10 mouse cellular contexts compared by ENCODE assay signal in the genomic region with DNA sequence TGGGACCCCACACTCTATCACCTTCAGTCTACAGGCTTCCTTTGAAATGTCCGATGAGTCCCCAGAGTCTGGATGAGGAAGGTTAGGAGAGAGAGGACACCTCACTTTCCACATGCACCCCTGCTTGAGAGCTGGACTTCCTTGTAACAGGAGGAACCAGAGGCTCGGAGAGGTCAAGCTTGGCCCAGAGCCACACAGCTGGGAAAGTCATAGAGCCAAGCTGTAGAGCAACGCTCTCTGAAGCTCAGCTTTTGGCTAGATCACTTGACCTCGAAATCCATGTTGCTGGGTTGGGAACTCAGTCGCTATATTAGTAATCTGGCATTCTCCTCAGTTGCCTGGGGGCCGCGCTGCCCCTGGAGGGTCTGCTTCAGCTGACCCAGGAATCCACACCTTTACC. TPM values are rescaled to one million over a fixed set of nuclear protein-coding genes. Genes with fewer than 3 reads are reported as not detected.
DNase-seq lines count a peak whose midpoint lies in the region; ATAC-seq and TF ChIP-seq lines count a peak whose summit lies in the region.
"Had no signal": no experiment of that assay in that cellular context is flagged by ENCODE, and none has a peak within 500 bp of the region (broad histone marks: within the 10 kb centered on the region; RNA-seq: fewer than 3 reads in every experiment).

No protein-coding gene starts in this region.

- no peaks in the 10 kb centered on the region for H3K9me3 ChIP-seq in kidney, embryonic 15.5 days (replicated peaks)
- H3K9me3 ChIP-seq in lung, embryonic 15.5 days, result no peaks in the 10 kb centered on the region
- no peaks in the 10 kb centered on the region for H3K9me3 ChIP-seq in forebrain, embryonic 10.5 days
- H3K9me3 ChIP-seq in midbrain, postnatal 0 days (ENCODE audit: low read length), result no peaks in the 10 kb centered on the region
- H3K9me3 ChIP-seq: hindbrain, embryonic 15.5 days had no signal

- intact Hi-C loops in heart, adult 2 months (cut with DNase I), result no loop called here

- H3K36me3 ChIP-seq in kidney, embryonic 15.5 days, result peaks cover 37% of the 10 kb centered on the region
- peaks cover 2% of the 10 kb centered on the region for H3K36me3 ChIP-seq in heart, adult 2 months (ENCODE audit: control insufficient read depth, insufficient read depth, low read length)
- H3K36me3 ChIP-seq in lung, embryonic 15.5 days, result peaks cover 2% of the 10 kb centered on the region; the same call in 1 of the 2 replicates
- peaks cover 90% of the 10 kb centered on the region for H3K36me3 ChIP-seq in forebrain, embryonic 10.5 days (replicated peaks)
- H3K36me3 ChIP-seq in midbrain, postnatal 0 days (ENCODE audit: insufficient read depth, low read length), result peaks cover 22% of the 10 kb centered on the region
- H3K36me3 ChIP-seq: hindbrain, embryonic 15.5 days had no signal

- H3K27ac ChIP-seq in kidney, embryonic 15.5 days, result no peak overlapping the region
- H3K27ac ChIP-seq in heart, adult 2 months, result peak overlapping the region; percentile 83
- 0 out of 2 replicates have a peak overlapping the region, but pooled peaks have one; percentile 37 for H3K27ac ChIP-seq in lung, embryonic 15.5 days
- no peak overlapping the region for H3K27ac ChIP-seq in forebrain, embryonic 10.5 days
- no peak overlapping the region for H3K27ac ChIP-seq in midbrain, postnatal 0 days (ENCODE audit: low read depth, low read length)
- H3K27ac ChIP-seq: hindbrain, embryonic 15.5 days; liver, embryonic 14.5 days had no signal

- no peaks in the 10 kb centered on the region; the same call in none of the 2 replicates for H3K79me2 ChIP-seq in heart, adult 2 months (replicated peaks; ENCODE audit: control insufficient read depth, insufficient read depth, low read length)

- TF ChIP-seq POLR2A in heart, adult 2 months (IDR thresholded peaks at IDR 0.05; ENCODE audit: insufficient read depth, low read depth, low read length), result peak; percentile 47; the same call in 1 of the 2 replicates

- no peaks in the 10 kb centered on the region for H3K27me3 ChIP-seq in kidney, embryonic 15.5 days
- H3K27me3 ChIP-seq in heart, adult 2 months (ENCODE audit: control insufficient read depth, insufficient read depth, low read length), result no peaks in the 10 kb centered on the region
- no peaks in the 10 kb centered on the region for H3K27me3 ChIP-seq in lung, embryonic 15.5 days
- H3K27me3 ChIP-seq in forebrain, embryonic 10.5 days (ENCODE audit: poor library complexity, severe bottlenecking), result no peaks in the 10 kb centered on the region
- no peaks in the 10 kb centered on the region for H3K27me3 ChIP-seq in midbrain, postnatal 0 days (ENCODE audit: insufficient read depth, low read length)
- H3K27me3 ChIP-seq: hindbrain, embryonic 15.5 days had no signal

- no peak for ATAC-seq in kidney, embryonic 15.5 days (replicated peaks; ENCODE audit: low FRiP score)
- ATAC-seq in lung, embryonic 15.5 days (ENCODE audit: borderline replicate concordance, extremely low read depth, low FRiP score, low TSS enrichment), result 0 out of 2 replicates have a peak, but pooled peaks have one; percentile 36
- no peak for ATAC-seq in megakaryocyte, adult 5-6 weeks (ENCODE audit: poor library complexity, severe bottlenecking)
- no peak for ATAC-seq in midbrain, postnatal 0 days (ENCODE audit: low FRiP score)

- peak; percentile 47 for DNase-seq in kidney, adult 11 months
- peak; percentile 82 to 84 for DNase-seq in adrenal gland, postnatal 36 days
- DNase-seq in heart, adult 2 months, result peak; percentile 85 to 87
- DNase-seq in forebrain, embryonic 10.5 days (ENCODE audit: extremely low spot score, low spot score), result no peak
- DNase-seq in midbrain, postnatal 0 days (ENCODE audit: low spot score), result no peak

- no peak overlapping the region for H3K4me2 ChIP-seq in kidney, embryonic 15.5 days
- no peak overlapping the region for H3K4me2 ChIP-seq in lung, embryonic 15.5 days
- no peak overlapping the region for H3K4me2 ChIP-seq in midbrain, postnatal 0 days (ENCODE audit: low read depth, low read length, poor library complexity, severe bottlenecking)
- H3K4me2 ChIP-seq: hindbrain, embryonic 15.5 days had no signal

- TF ChIP-seq CTCF in heart, adult 2 months (IDR thresholded peaks at IDR 0.05), result no peak
- no peak for TF ChIP-seq CTCF in midbrain, postnatal 0 days (IDR thresholded peaks at IDR 0.05)

- H3K4me3 ChIP-seq in kidney, embryonic 15.5 days (replicated peaks), result no peak overlapping the region
- H3K4me3 ChIP-seq in heart, adult 2 months, result no peak overlapping the region
- H3K4me3 ChIP-seq in lung, embryonic 15.5 days, result no peak overlapping the region
- no peak overlapping the region for H3K4me3 ChIP-seq in forebrain, embryonic 10.5 days
- H3K4me3 ChIP-seq in midbrain, postnatal 0 days (ENCODE audit: low read depth, low read length), result no peak overlapping the region
- H3K4me3 ChIP-seq: hindbrain, embryonic 15.5 days had no signal

- peak; percentile 95 for TF ChIP-seq EP300 in heart, adult 2 months (IDR thresholded peaks at IDR 0.05; ENCODE audit: insufficient read depth, low read depth, low read length)

- H3K9ac ChIP-seq in kidney, embryonic 15.5 days, result no peak overlapping the region
- no peak overlapping the region; the same call in 1 of the 2 replicates for H3K9ac ChIP-seq in heart, adult 2 months (ENCODE audit: low read depth, low read length)
- H3K9ac ChIP-seq in lung, embryonic 15.5 days, result no peak overlapping the region
- no peak overlapping the region for H3K9ac ChIP-seq in midbrain, postnatal 0 days (replicated peaks; ENCODE audit: low read length, poor library complexity, severe bottlenecking)
- H3K9ac ChIP-seq: hindbrain, embryonic 15.5 days; liver, embryonic 14.5 days had no signal

- H3K4me1 ChIP-seq in kidney, embryonic 15.5 days, result peaks cover 21% of the 10 kb centered on the region
- H3K4me1 ChIP-seq in heart, adult 2 months (ENCODE audit: control insufficient read depth, insufficient read depth, low read length), result peaks cover 49% of the 10 kb centered on the region
- H3K4me1 ChIP-seq in lung, embryonic 15.5 days, result peaks cover 25% of the 10 kb centered on the region
- peaks cover 12% of the 10 kb centered on the region; the same call in 1 of the 2 replicates for H3K4me1 ChIP-seq in forebrain, embryonic 10.5 days
- no peaks in the 10 kb centered on the region for H3K4me1 ChIP-seq in midbrain, postnatal 0 days (ENCODE audit: insufficient read depth, low read length)

- 77% methylated on average over 7 of the region's 7 CpGs for WGBS in kidney, embryonic 15.5 days
- WGBS in heart, adult 2 months, result 10% methylated on average over 7 of the region's 7 CpGs
- 71% methylated on average over 7 of the region's 7 CpGs for WGBS in lung, embryonic 15.5 days
- WGBS in forebrain, embryonic 10.5 days, result 90% methylated on average over 7 of the region's 7 CpGs
- 81% methylated on average over 7 of the region's 7 CpGs for WGBS in midbrain, postnatal 0 days

RNA-seq across cellular contexts. Expression of a gene that starts 14.9 kb away (rescaled TPM):
- polyA plus RNA-seq in kidney, embryonic 15.5 days (2015; fragmentation: Nextera tagmentation; extraction: Ambion mirVana), result 23.1 and 24.8 TPM in 2 replicates
- 10 to 100 TPM; 56.9 to 62.5 TPM for total RNA-seq in adrenal gland, postnatal 36 days (2021)
- total RNA-seq in heart, adult 2 months (2021), result 10 to 100 TPM; 61.4 to 71.3 TPM
- 122 and 171 TPM in 2 replicates for polyA plus RNA-seq in heart, adult 2 months (2012; rRNA removed)
- 23.1 and 25.9 TPM in 2 replicates for polyA plus RNA-seq in lung, embryonic 15.5 days (2015; fragmentation: Nextera tagmentation; extraction: Ambion mirVana)
- 265 and 280 TPM in 2 replicates for total RNA-seq in megakaryocyte, adult 5-6 weeks (2015)
- 58.9 and 72.1 TPM in 2 replicates for total RNA-seq in megakaryocyte, adult 5-6 weeks (2017)
- polyA plus RNA-seq in forebrain, embryonic 10.5 days (2016; fragmentation: Nextera tagmentation; extraction: Ambion mirVana), result 22.0 and 24.4 TPM in 2 replicates
- 42.0 and 46.8 TPM in 2 replicates for total RNA-seq in midbrain, postnatal 0 days (2014; rRNA removed)
- 25.5 and 26.0 TPM in 2 replicates for polyA plus RNA-seq in midbrain, postnatal 0 days (2015; fragmentation: Nextera tagmentation; extraction: Ambion mirVana)

RNA-seq across cellular contexts. Expression of a gene that starts 15.5 kb away (rescaled TPM):
- polyA plus RNA-seq in kidney, embryonic 15.5 days (2015; fragmentation: Nextera tagmentation; extraction: Ambion mirVana), result 124 and 131 TPM in 2 replicates
- 100 to 1,000 TPM; 159 to 160 TPM for total RNA-seq in adrenal gland, postnatal 36 days (2021)
- 10 to 100 TPM; 53.6 to 59.4 TPM for total RNA-seq in heart, adult 2 months (2021)
- polyA plus RNA-seq in heart, adult 2 months (2012; rRNA removed), result 64.4 and 84.3 TPM in 2 replicates
- 97.3 and 102 TPM in 2 replicates for polyA plus RNA-seq in lung, embryonic 15.5 days (2015; fragmentation: Nextera tagmentation; extraction: Ambion mirVana)
- 18.9 and 22.1 TPM in 2 replicates for total RNA-seq in megakaryocyte, adult 5-6 weeks (2015)
- total RNA-seq in megakaryocyte, adult 5-6 weeks (2017), result 9.6 and 16.3 TPM in 2 replicates
- polyA plus RNA-seq in forebrain, embryonic 10.5 days (2016; fragmentation: Nextera tagmentation; extraction: Ambion mirVana), result 116 and 127 TPM in 2 replicates
- 202 and 216 TPM in 2 replicates for total RNA-seq in midbrain, postnatal 0 days (2014; rRNA removed)
- 99.6 and 103 TPM in 2 replicates for polyA plus RNA-seq in midbrain, postnatal 0 days (2015; fragmentation: Nextera tagmentation; extraction: Ambion mirVana)

Comparison
In these comparisons a context has a peak if more than half of its experiments do, and no peak if none do; other contexts are left out.
1. DNase-seq: peak in kidney, adult 11 months (single experiment), adrenal gland, postnatal 36 days (2 of 2) and heart, adult 2 months (2 of 2); none in forebrain, embryonic 10.5 days (single experiment) and midbrain, postnatal 0 days (single experiment).
2. H3K27ac ChIP-seq: peak in heart, adult 2 months (single experiment) and lung, embryonic 15.5 days (single experiment); none in kidney, embryonic 15.5 days (single experiment), forebrain, embryonic 10.5 days (single experiment) and midbrain, postnatal 0 days (single experiment).